Mouse (Mus musculus): ENCODE measurements around the gene Cfap57. TPM values are rescaled to one million over a fixed set of nuclear protein-coding genes. Genes with fewer than 3 reads are reported as not detected.
A peak's percentile ranks its signal among the peaks of the same experiment; 100 is the strongest.

The Cfap57 gene
- polyA plus RNA-seq (2014; fragmentation: Nextera tagmentation; extraction: Ambion mirVana) = 0.81 and 0.91 TPM in 2 replicates

DNA sequence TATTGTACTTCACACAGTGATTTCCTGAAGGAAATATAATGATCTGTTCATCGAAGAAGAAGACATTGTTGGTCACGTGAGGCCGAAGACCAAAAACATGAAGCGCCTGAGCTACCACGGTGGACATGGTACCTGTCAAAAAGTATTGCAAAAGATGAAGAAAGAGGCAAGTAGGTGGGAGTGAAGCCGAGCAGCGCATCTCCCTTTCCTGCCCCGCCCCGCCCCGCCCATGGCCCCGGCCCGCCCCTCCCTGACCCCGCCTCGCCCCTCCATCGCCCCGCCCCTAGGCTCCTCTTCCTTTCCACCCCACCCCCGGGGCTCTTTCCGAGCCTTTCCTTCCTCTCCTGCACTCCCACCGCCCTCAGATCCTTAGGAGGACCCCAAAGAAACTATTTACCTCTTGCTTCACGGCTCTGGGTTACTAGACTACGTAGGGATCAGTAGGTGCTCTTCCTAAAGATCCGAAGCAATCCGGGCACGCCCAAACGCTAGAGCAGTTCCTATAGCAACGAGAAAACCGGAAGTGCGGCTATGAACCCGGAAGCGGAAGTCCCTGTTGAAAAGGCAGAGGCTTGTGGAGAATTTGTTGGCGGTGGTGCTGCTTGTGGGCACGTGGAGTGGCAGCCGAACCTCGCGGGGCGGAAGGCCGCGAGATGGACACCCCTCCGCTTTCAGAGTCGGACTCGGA is at the start of gene Cfap57, which contains the start of gene Ebna1bp2:
TSS of gene Cfap57 (minus strand) at position 499 of the 688 bp plus-strand sequence.
TSS of gene Ebna1bp2 (plus strand) at position 521 of the 688 bp plus-strand sequence.
- peak; percentile 97 for DNase-seq (ENCODE audit: low spot score)
- 1% methylated on average over 39 of the region's 41 CpGs for WGBS
- no peak within 1 kb of the TSS for H3K27ac ChIP-seq (ENCODE audit: low read depth, low read length)
- peaks cover 5% of the 10 kb centered on the region; the same call in 1 of the 2 replicates for H3K9me3 ChIP-seq (replicated peaks; ENCODE audit: control insufficient read depth, low read length)
- peak within 1 kb of the TSS; percentile 96 for H3K4me2 ChIP-seq (ENCODE audit: low read length)
- H3K4me1 ChIP-seq (ENCODE audit: control insufficient read depth, insufficient read depth, low read length) = peaks cover 7% of the 10 kb centered on the region
- H3K9ac ChIP-seq (ENCODE audit: low read length) = peak within 1 kb of the TSS; percentile 71
- peaks cover 27% of the 10 kb centered on the region for H3K36me3 ChIP-seq (ENCODE audit: control insufficient read depth, insufficient read depth, low read length)
- H3K27me3 ChIP-seq (replicated peaks; ENCODE audit: control insufficient read depth, insufficient read depth, low read length) = no peaks in the 10 kb centered on the region
- peak; percentile 95 for ATAC-seq
- peak within 1 kb of the TSS; percentile 77 for H3K4me3 ChIP-seq (ENCODE audit: low read depth, low read length)

- H3K4me3 ChIP-seq (ENCODE audit: low read depth, low read length) = no peak within 1 kb of the TSS
- no peaks in the 10 kb centered on the region for H3K36me3 ChIP-seq (ENCODE audit: control insufficient read depth, insufficient read depth, low read length)
- H3K9me3 ChIP-seq (replicated peaks; ENCODE audit: control insufficient read depth, low read length) = no peaks in the 10 kb centered on the region
- no peak within 1 kb of the TSS for H3K4me2 ChIP-seq (ENCODE audit: low read length)
- DNase-seq (ENCODE audit: low spot score) = no peak
- H3K9ac ChIP-seq (ENCODE audit: low read length) = no peak within 1 kb of the TSS
- ATAC-seq = no peak
- no peak within 1 kb of the TSS for H3K27ac ChIP-seq (ENCODE audit: low read depth, low read length)
- H3K4me1 ChIP-seq (ENCODE audit: control insufficient read depth, insufficient read depth, low read length) = no peaks in the 10 kb centered on the region
- no peaks in the 10 kb centered on the region for H3K27me3 ChIP-seq (replicated peaks; ENCODE audit: control insufficient read depth, insufficient read depth, low read length)
Observed at GRCm38 (mm10) chr4:118658652-118659051, 38.1 kb upstream of the Cfap57 start, which contains the start of gene Olfr62. Gene Olfr62 (plus strand): TSS chr4:118658952.

- 6% methylated on average over 2 of the region's 2 CpGs for WGBS
- Histone ChIP-seq H3K9me3 (replicated peaks; ENCODE audit: control insufficient read depth, low read length) (no peaks in the 10 kb centered on the region), H3K4me3 (ENCODE audit: low read depth, low read length) (no peak overlapping the region), H3K36me3 (ENCODE audit: control insufficient read depth, insufficient read depth, low read length) (no peaks in the 10 kb centered on the region), H3K4me1 (ENCODE audit: control insufficient read depth, insufficient read depth, low read length) (no peaks in the 10 kb centered on the region), H3K27ac (ENCODE audit: low read depth, low read length) (no peak overlapping the region), H3K9ac (ENCODE audit: low read length) (no peak overlapping the region), H3K4me2 (ENCODE audit: low read length) (no peak overlapping the region), H3K27me3 (replicated peaks; ENCODE audit: control insufficient read depth, insufficient read depth, low read length) (no peaks in the 10 kb centered on the region)
- ATAC-seq = no peak
- DNase-seq (ENCODE audit: low spot score) = peak; percentile 69
Observed at GRCm38 (mm10) chr4:118645234-118645633, 24.7 kb upstream of the Cfap57 start.

GRCm38 (mm10) chr4:118642346-118643190 is 22.0 kb upstream of the Cfap57 start:
- ATAC-seq = no peak
- no peaks in the 10 kb centered on the region for H3K9me3 ChIP-seq (replicated peaks; ENCODE audit: control insufficient read depth, low read length)
- peak; percentile 68 for DNase-seq (ENCODE audit: low spot score)
- no peaks in the 10 kb centered on the region for H3K36me3 ChIP-seq (ENCODE audit: control insufficient read depth, insufficient read depth, low read length)
- H3K4me3 ChIP-seq (ENCODE audit: low read depth, low read length) = no peak overlapping the region
- H3K9ac ChIP-seq (ENCODE audit: low read length) = no peak overlapping the region
- 30% methylated on average over 20 of the region's 20 CpGs for WGBS
- no peaks in the 10 kb centered on the region for H3K4me1 ChIP-seq (ENCODE audit: control insufficient read depth, insufficient read depth, low read length)
- no peak overlapping the region for H3K27ac ChIP-seq (ENCODE audit: low read depth, low read length)
- H3K4me2 ChIP-seq (ENCODE audit: low read length) = no peak overlapping the region
- H3K27me3 ChIP-seq (replicated peaks; ENCODE audit: control insufficient read depth, insufficient read depth, low read length) = no peaks in the 10 kb centered on the region

GRCm38 (mm10) chr4:118630261-118630660 is 9.7 kb upstream of the Cfap57 start:
- H3K9ac ChIP-seq (ENCODE audit: low read length) = no peak overlapping the region
- WGBS = 75% methylated on average over 5 of the region's 5 CpGs
- H3K4me1 ChIP-seq (ENCODE audit: control insufficient read depth, insufficient read depth, low read length) = no peaks in the 10 kb centered on the region
- DNase-seq (ENCODE audit: low spot score) = no peak
- no peak overlapping the region for H3K27ac ChIP-seq (ENCODE audit: low read depth, low read length)
- peaks cover 60% of the 10 kb centered on the region for H3K36me3 ChIP-seq (ENCODE audit: control insufficient read depth, insufficient read depth, low read length)
- H3K9me3 ChIP-seq (replicated peaks; ENCODE audit: control insufficient read depth, low read length) = no peaks in the 10 kb centered on the region
- ATAC-seq = no peak
- no peak overlapping the region for H3K4me2 ChIP-seq (ENCODE audit: low read length)
- H3K27me3 ChIP-seq (replicated peaks; ENCODE audit: control insufficient read depth, insufficient read depth, low read length) = no peaks in the 10 kb centered on the region
- no peak overlapping the region for H3K4me3 ChIP-seq (ENCODE audit: low read depth, low read length)

DNA sequence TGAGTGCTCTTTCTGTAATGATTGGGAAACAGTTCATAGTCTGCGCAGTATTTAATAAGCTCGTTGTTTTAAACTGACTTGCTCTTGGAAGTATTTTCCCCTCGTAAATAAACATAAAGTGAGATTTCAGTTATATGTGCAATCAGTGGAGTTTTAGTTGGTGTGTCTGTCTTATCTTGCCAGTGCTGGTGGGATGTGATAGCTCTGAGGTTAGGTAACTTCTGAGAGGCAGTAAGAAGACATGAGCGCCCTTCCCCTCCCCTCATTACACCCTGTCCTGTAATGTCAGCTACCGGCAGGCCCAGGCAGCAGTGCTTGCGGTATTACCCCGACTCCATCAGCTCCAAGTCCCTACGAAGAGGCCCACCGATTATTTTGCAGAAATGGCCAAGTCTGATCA is 1.2 kb upstream of the Cfap57 start:
- Histone ChIP-seq H3K4me2 (ENCODE audit: low read length) (peak overlapping the region; percentile 96), H3K9me3 (replicated peaks; ENCODE audit: control insufficient read depth, low read length) (peaks cover 5% of the 10 kb centered on the region; the same call in 1 of the 2 replicates), H3K4me3 (ENCODE audit: low read depth, low read length) (peak overlapping the region; percentile 77), H3K36me3 (ENCODE audit: control insufficient read depth, insufficient read depth, low read length) (peaks cover 41% of the 10 kb centered on the region), H3K4me1 (ENCODE audit: control insufficient read depth, insufficient read depth, low read length) (peaks cover 7% of the 10 kb centered on the region), H3K9ac (ENCODE audit: low read length) (peak overlapping the region; percentile 71; the same call in 1 of the 2 replicates), H3K27ac (ENCODE audit: low read depth, low read length) (no peak overlapping the region), H3K27me3 (replicated peaks; ENCODE audit: control insufficient read depth, insufficient read depth, low read length) (no peaks in the 10 kb centered on the region)
- ATAC-seq = no peak
- 92% methylated on average over 9 of the region's 9 CpGs for WGBS
- no peak for DNase-seq (ENCODE audit: low spot score)

DNA sequence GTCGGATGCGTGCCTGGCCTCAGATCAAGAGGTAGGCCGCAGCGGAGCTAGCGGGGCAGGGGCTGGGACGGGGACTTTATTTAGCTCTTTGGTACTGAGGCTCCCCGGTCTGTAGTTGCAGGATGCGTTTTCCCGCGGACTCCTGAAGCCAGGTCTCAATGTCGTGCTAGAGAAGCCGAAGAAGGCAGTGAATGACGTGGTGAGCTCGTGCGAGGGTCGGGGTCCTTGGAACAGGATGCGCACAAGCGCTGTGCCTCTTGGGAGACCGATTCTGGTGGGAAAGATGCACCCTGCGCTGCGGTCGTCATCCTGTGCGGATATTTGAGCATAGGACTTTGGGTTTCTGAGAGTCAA is 367 bp upstream of the Cfap57 start:
- DNase-seq (ENCODE audit: low spot score) (peak; percentile 1), ATAC-seq (peak; percentile 52)
- no peak overlapping the region for H3K27ac ChIP-seq (ENCODE audit: low read depth, low read length)
- H3K27me3 ChIP-seq (replicated peaks; ENCODE audit: control insufficient read depth, insufficient read depth, low read length) = no peaks in the 10 kb centered on the region
- H3K9me3 ChIP-seq (replicated peaks; ENCODE audit: control insufficient read depth, low read length) = peaks cover 5% of the 10 kb centered on the region; the same call in 1 of the 2 replicates
- under 1% methylated on average over 23 of the region's 23 CpGs for WGBS
- peaks cover 32% of the 10 kb centered on the region for H3K36me3 ChIP-seq (ENCODE audit: control insufficient read depth, insufficient read depth, low read length)
- H3K4me1 ChIP-seq (ENCODE audit: control insufficient read depth, insufficient read depth, low read length) = peaks cover 7% of the 10 kb centered on the region
- H3K4me2 ChIP-seq (ENCODE audit: low read length) = peak overlapping the region; percentile 96
- peak overlapping the region; percentile 77 for H3K4me3 ChIP-seq (ENCODE audit: low read depth, low read length)
- peak overlapping the region; percentile 71 for H3K9ac ChIP-seq (ENCODE audit: low read length)

DNA sequence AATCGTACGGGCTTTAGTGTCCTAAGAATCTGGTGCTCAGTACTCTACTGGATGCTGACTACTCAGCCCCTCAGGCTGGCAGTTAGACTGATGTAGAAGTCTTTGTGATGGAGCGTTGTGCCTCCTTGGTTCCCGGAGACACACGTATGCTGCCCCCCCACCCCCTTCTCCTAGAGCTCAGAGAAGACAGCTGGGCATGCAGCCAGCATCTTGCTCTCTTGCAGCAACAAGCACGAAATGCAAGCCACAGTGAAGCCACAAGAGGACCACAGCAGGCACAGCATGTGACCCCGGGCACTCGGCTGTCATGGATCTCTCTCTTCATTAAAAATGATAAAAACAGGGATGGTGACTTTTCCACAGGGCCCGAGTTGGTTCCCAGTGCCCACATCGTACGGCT is 5.2 kb downstream of the Cfap57 start:
- H3K27ac ChIP-seq (ENCODE audit: low read depth, low read length) = no peak overlapping the region
- H3K27me3 ChIP-seq (replicated peaks; ENCODE audit: control insufficient read depth, insufficient read depth, low read length) = no peaks in the 10 kb centered on the region
- no peak overlapping the region for H3K4me3 ChIP-seq (ENCODE audit: low read depth, low read length)
- ATAC-seq (no peak), DNase-seq (ENCODE audit: low spot score) (peak; percentile 2)
- H3K4me1 ChIP-seq (ENCODE audit: control insufficient read depth, insufficient read depth, low read length) = no peaks in the 10 kb centered on the region
- no peaks in the 10 kb centered on the region for H3K36me3 ChIP-seq (ENCODE audit: control insufficient read depth, insufficient read depth, low read length)
- no peak overlapping the region for H3K9ac ChIP-seq (ENCODE audit: low read length)
- peaks cover 5% of the 10 kb centered on the region; the same call in 1 of the 2 replicates for H3K9me3 ChIP-seq (replicated peaks; ENCODE audit: control insufficient read depth, low read length)
- no peak overlapping the region for H3K4me2 ChIP-seq (ENCODE audit: low read length)
- WGBS = 78% methylated on average over 11 of the region's 11 CpGs
